Mouse (Mus musculus): ENCODE measurements at regions not wholly inside any gene's neighbourhood (a gene's known extent, or its start where the extent isn't known, plus 50 kb on each side); places are given as distances from the start of the nearest gene placed in this dataset.

GRCm38 (mm10) chr12:106872966-106873730 is 615.3 kb upstream of the 3110018I06Rik start:
- no peak for DNase-seq (ENCODE audit: low spot score in 2 of 2)

GRCm38 (mm10) chr12:106890319-106890718 is 598.1 kb upstream of the 3110018I06Rik start:
- DNase-seq (ENCODE audit: low spot score in 2 of 2) = no peak

DNA sequence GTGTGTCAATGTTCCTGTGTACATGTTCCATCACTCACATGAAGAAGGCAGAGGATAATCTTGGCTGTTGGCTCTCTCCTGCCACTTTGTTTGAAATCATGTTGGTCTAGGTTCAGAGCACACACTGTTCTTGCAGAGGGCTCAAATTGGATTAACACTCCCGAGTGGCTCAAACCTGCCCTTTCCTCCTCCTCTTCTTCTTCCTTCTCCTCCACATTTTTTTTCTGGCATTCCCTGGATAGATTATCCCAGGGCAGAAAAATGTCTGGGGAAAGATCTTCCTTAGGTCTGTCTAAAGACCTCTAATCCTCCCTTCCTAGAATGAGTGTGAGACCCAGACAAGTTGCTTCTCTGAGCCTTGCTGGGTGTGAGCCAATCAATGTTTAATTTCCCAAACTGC is 594.4 kb upstream of the 3110018I06Rik start:
- no peak for DNase-seq (ENCODE audit: low spot score in 2 of 2)

- DNase-seq (ENCODE audit: low spot score in 2 of 2) = no peak
Observed at GRCm38 (mm10) chr12:106904202-106904601, 584.2 kb upstream of the 3110018I06Rik start.

DNA sequence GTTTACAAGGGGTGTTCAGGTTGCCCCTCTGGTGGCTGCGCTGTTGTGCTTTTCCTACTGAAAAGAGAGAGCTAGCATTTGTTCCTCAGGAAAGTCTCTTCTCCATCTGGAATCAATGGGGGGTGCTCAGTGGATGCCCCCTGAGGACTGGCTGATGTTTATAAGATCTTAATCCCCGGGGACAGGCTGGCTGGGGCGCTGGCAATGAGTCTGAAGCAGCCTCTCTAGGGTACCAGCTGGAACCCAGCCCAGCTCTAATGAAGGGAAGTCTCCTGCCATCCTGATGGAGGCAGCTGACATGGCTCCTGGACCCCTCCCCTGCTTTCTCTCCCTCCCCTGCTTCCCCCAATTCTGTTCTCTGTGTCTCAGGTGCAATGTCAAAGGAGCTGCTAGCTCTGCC is 575.6 kb upstream of the 3110018I06Rik start:
- no peak for DNase-seq (ENCODE audit: low spot score in 2 of 2)

- no peak for DNase-seq (ENCODE audit: low spot score in 2 of 2)
Observed at GRCm38 (mm10) chr12:106922571-106922991, 565.9 kb upstream of the 3110018I06Rik start.

- no peak for DNase-seq (ENCODE audit: low spot score in 2 of 2)
Observed at GRCm38 (mm10) chr12:106928389-106928788, 560.0 kb upstream of the 3110018I06Rik start.

GRCm38 (mm10) chr12:106929161-106929560 is 559.3 kb upstream of the 3110018I06Rik start:
- DNase-seq (ENCODE audit: low spot score in 2 of 2) = no peak

- no peak for DNase-seq (ENCODE audit: low spot score in 2 of 2)
Observed at GRCm38 (mm10) chr12:106931591-106931990, 556.8 kb upstream of the 3110018I06Rik start.

GRCm38 (mm10) chr12:106939381-106939780 is 549.1 kb upstream of the 3110018I06Rik start:
- no peak for DNase-seq (ENCODE audit: low spot score in 2 of 2)

DNA sequence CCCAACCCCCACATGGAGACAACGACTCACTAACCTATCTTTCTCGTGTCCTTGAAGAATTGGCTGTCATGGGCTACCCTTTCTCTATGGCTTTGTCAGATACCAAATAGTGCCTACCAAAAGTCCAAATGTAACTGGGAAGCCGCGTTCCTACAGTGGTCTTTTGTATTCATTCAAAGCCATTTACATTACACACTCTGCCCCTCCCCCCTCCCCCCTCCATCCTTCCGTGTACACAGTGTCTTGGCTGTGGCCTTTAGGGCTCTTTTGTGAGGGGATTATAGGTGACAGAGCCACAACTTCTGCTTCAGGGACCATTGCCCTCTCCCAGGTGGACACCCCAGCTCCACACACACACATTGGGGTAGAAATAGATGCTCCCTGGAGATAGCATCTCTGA is 544.6 kb upstream of the 3110018I06Rik start:
- DNase-seq (ENCODE audit: low spot score in 2 of 2) = no peak

DNA sequence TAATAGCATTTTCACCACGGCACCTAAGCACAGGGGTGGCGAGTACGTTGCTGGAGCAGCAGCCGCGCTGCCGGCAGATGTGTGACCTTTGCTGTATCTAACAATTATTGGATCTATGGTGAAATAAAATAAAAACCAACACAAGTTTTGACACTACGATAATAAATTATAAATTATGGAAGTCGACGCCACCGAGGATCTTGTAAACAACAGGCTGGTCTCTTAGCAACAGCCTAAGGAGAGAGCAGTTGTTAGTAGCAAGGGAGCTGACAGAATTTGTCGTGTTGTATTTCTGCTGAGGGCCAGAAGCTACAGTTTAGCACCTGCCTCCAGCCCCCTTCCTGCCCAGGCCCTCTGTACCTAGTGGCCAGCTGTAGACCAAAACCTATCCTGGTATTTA is 535.8 kb upstream of the 3110018I06Rik start:
- no peak for DNase-seq (ENCODE audit: low spot score in 2 of 2)

- no peak for DNase-seq (ENCODE audit: low spot score in 2 of 2)
Observed at GRCm38 (mm10) chr12:106955778-106956177, 532.7 kb upstream of the 3110018I06Rik start.

DNA sequence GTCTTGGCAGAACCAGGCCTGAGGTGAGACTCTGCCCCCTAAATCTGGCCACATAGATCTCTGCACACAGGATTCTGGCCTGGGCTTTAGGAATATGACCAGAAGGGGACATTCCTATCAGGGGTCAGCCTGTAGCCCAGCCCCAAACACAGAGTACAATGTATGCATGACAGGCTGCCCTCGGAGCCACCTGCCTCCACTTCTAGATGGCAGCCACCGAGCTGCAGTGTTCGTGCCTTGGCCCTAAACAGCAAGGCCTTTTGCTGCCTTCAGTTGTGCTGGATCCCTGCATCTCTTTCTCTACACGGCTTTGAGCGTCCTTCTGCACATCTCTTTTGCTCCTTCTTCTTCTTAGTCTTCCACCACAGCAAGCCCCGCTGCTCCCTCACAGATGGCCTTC is 532.2 kb upstream of the 3110018I06Rik start:
- no peak for DNase-seq (ENCODE audit: low spot score in 2 of 2)

GRCm38 (mm10) chr12:106961991-106962390 is 526.4 kb upstream of the 3110018I06Rik start:
- DNase-seq (ENCODE audit: low spot score in 2 of 2) = no peak

- DNase-seq (ENCODE audit: low spot score in 2 of 2) = no peak
Observed at GRCm38 (mm10) chr12:106963762-106964161, 524.7 kb upstream of the 3110018I06Rik start.

GRCm38 (mm10) chr12:106969873-106970272 is 518.6 kb upstream of the 3110018I06Rik start:
- no peak for DNase-seq (ENCODE audit: low spot score in 2 of 2)

- no peak for DNase-seq (ENCODE audit: low spot score in 2 of 2)
Observed at GRCm38 (mm10) chr12:106992421-106992820, 496.0 kb upstream of the 3110018I06Rik start.

GRCm38 (mm10) chr12:106993011-106993410 is 495.4 kb upstream of the 3110018I06Rik start:
- no peak for DNase-seq (ENCODE audit: low spot score in 2 of 2)

DNA sequence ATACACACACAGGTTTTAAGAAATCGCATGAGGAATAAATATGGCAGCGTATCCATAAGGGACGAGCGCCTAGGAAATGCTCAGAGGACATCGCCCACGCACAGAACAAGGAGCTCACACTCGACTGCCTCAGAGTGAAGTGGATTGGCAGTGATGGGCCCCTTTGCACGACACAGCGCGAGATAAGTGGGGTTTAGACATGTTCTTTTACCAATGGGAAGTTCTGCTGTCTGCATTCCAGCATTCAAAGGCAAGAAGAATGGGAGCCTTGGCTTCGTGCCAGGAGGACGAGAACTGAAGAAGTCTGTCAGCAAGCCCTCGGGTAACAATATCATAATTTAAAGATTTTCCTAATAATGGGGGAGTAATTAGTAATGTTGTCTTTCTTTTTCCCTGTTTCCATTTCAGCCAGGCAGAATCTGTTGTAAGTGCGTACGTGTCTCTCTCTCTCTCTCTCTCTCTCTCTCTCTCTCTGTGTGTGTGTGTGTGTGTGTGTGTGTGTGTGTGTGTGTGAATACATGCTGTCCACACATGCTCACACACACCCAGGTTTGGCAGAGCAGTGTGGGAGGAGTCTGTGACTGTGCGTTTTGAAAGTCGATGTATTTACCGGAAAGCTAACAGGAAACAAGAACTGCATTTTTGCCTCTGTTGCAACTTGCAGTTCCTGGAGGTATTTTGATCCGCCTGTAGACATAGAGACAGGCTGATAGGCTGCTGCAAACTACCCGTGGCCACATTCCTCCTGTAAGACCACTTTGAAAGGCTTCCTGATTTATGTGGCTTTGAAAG is 477.2 kb upstream of the 3110018I06Rik start:
- no peak for DNase-seq (ENCODE audit: low spot score in 2 of 2)

DNA sequence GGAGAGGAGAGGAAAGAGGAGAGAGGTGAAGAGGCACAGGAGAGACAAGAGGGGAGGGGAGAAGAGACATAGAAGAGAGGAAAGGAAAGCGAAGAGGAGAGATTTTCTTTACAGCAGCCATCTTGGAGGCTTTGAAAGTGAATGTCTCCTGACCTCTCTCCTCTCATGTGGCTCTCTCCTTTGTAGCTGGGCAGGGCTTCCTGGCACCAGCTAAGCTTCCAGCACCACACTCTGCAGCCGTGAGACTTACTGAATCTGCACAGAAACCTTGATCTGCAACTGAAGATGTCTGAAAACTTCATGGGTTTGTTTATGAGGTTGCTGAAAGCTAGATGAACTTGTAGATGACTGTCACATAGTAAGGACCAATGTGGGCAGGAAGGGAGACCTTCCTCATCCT is 471.6 kb upstream of the 3110018I06Rik start:
- no peak for DNase-seq (ENCODE audit: low spot score in 2 of 2)

- no peak for DNase-seq (ENCODE audit: low spot score in 2 of 2)
Observed at GRCm38 (mm10) chr12:107021806-107022205, 466.6 kb upstream of the 3110018I06Rik start.

DNA sequence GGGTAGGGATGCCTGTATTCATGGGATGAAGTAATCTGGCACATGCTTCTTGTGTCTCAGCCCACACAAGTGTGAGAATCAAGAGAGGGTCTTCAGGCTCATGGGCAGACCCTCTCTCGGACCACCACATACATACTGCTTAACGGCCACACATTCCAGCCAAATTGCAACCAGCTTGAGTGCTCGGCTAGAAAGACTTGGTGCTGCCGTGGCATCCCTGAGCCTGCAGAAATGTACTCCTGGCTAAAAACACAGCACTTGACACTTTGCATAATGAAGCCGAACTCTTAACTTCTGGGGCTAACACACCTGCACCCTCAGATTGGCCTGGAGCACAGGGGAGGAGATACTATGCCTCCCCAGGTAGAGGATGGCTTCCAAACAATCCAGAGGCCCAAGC is 461.6 kb upstream of the 3110018I06Rik start:
- DNase-seq (ENCODE audit: low spot score in 2 of 2) = no peak
